Mouse (Mus musculus) layer of hippocampus, adult 18-20 months (tissue): ENCODE measurements around the gene Gm13124. TPM values are rescaled to one million over a fixed set of nuclear protein-coding genes. Genes with fewer than 3 reads are reported as not detected.
"Not testable (repeated sequence)": the region's sequence is repeated elsewhere in the genome, so short reads cannot be mapped to it uniquely, and the experiment has no call there.

ENCODE experiments used
- DNase-seq, 2 experiments: peaks; one replicate each; pipeline ENCODE4 v3.0.0; 2022; ENCODE audit warnings: low spot score in 2 of 2
- long read RNA-seq: library from polyadenylated mRNA; stranded (forward); transcript quantifications from one replicate; pipeline ENCODE4 v2.0.0, GENCODE M21; 2021
- total RNA-seq, 2 experiments: library from RNA; stranded (reverse); gene quantifications; 2 replicates each; pipeline ENCODE4 v1.2.3; 2021

The Gm13124 gene
- total RNA-seq: not detected
- long read RNA-seq: 0 reads

GRCm38 (mm10) chr4:144565034-144565433 is at the start of gene Gm13124:
Gm13124 (minus strand) TSS chr4:144565134.
- no peak for DNase-seq

GRCm38 (mm10) chr4:144614586-144614985 is 49.7 kb upstream of the Gm13124 start:
- no peak for DNase-seq

DNA sequence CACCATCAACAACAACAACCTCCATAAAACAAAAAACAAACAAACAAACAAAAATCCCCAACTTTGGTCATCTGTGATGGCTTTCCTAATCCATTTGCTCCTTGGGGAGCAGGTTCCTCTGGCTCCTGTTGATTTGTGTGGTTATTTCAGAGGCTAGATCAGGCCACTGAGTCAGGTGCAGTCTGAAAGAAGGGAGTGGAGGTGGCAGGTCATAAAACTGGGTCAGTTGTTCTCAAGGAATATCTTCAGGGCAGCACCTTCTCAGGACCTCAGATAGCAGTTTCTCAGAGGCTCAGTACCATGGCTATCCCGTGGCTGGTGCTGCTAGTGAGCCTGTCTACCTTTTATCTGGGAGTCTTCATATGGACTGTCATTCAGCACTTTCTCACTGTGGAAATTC is 48.5 kb upstream of the Gm13124 start, which contains the start of gene Aadacl4:
TSS of gene Aadacl4 (plus strand) at position 301 of the 400 bp plus-strand sequence.
- DNase-seq: no peak

GRCm38 (mm10) chr4:144592790-144593189 is 27.9 kb upstream of the Gm13124 start:
- DNase-seq: no peak

GRCm38 (mm10) chr4:144586207-144586606 is 21.3 kb upstream of the Gm13124 start:
- not testable (repeated sequence) for DNase-seq

DNA sequence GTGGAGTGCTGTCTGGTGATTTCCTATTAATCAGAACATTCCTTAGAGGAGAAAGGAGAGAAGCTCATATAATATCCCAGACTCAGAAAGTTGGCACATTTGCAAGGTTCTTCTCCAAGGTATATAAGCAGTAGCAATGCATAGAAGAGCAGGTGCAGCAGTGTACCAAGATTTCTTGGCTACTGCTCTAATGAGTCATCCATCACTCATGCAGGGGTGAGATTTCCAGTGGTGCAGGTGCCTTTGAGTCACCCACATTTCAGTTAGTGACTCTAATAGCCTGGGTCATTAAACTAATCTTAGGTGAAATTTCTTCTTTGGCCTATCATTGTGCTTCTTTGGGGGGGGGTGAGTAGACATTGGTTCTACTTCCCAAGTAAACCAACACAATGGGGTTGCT is 2.8 kb upstream of the Gm13124 start:
- DNase-seq: no peak

DNA sequence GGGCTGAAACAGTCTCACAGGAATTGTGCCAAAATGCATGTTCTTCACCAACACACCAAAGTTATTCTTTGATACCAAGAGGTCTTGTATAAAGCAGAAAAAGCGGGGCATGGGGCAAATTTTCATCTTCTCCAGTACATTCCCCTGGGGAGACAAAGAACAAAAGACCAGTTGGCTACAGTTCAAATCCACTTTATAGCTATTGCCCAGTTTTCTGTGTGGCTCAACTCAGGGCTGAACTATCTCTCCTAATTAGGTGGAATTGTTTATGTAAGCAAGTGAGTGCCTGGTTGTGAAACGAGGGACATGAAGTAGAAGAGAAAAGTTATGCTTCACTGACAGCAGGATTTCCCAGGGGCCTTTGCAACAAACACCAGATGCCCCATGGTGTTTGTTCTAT is 3.7 kb downstream of the Gm13124 start:
- no peak for DNase-seq

DNA sequence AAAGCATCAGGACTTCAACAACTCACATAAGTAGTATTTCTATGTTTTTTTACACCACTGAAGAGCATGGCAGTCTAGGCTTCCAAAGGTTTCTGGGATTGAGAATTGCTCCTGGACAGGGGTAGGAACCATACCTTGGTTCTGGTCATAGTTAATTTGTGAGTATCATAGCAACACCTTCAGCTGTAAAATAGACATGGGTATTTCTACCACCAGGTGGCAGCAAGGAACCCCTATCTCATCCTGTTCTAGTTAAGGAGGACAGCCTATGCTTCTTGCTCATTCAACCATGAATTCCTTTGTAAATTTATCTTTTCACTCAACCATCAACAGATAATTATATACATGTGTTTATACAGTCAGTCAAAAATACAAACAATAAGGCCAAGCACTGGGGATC is 5.1 kb downstream of the Gm13124 start:
- no peak for DNase-seq

DNA sequence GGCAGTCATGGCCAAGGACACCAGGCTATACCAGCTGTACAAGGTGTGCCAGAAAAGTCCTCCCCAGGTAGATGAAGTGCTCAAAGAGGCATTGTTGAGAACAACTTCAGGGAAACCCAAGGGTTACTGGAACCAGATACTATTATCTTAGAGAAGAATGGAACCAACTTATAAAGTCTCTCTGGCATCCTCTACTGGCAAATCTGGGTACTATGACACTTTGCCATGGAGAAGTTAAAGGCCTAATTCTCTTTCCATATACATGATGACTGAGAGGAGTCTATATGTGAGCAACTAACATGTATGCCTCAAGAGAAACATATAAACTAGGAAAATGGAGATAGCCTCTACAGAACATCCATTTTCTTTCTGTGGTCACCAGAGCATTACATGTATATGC is 13.8 kb downstream of the Gm13124 start:
- DNase-seq: no peak

DNA sequence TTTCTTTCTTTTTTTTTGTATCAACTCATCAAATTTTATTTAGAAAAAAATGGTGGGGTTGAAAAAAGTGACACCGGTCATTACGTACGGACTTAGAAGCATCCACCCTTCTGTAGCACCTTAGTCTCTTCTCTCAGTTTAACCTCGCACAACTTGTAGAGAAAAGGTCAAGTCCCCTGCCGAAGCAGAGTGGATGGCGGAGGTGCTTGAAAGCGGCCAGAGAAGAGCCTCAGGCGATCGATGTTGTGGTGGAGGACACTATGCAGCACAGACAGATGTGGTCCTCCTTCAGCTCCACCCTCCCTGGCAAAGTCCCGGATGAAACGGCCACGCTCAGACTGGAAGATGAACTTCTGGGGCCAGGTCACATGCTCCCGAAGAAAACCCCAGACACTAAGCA is 19.6 kb downstream of the Gm13124 start:
- not testable (repeated sequence) for DNase-seq

GRCm38 (mm10) chr4:144544689-144545088 is 20.2 kb downstream of the Gm13124 start:
- DNase-seq: no peak

GRCm38 (mm10) chr4:144519522-144519921 is 45.4 kb downstream of the Gm13124 start, which contains the start of gene 9430007A20Rik:
9430007A20Rik (plus strand) TSS chr4:144519822.
- DNase-seq: no peak

GRCm38 (mm10) chr4:144506518-144506917 is 58.4 kb downstream of the Gm13124 start:
- peak in 1 of 2 experiments; percentile 5 for DNase-seq

Other genes with a start within 250 kb of the Gm13124 start
- gene Gm13128, start 234.9 kb downstream of the Gm13124 start, total RNA-seq: not detected
- not detected for gene Gm13119, start 207.2 kb downstream of the Gm13124 start, total RNA-seq
- gene Pramef20, start 187.2 kb downstream of the Gm13124 start, total RNA-seq: not detected
- gene Pramef12, start 156.7 kb downstream of the Gm13124 start, total RNA-seq: not detected
- gene 1700012P22Rik, start 126.4 kb downstream of the Gm13124 start, total RNA-seq: not detected
- gene Gm9944, start 111.8 kb downstream of the Gm13124 start, total RNA-seq: not detected
- not detected for gene Aadacl3, start 101.4 kb downstream of the Gm13124 start, total RNA-seq
- gene 9430007A20Rik, start 45.3 kb downstream of the Gm13124 start, total RNA-seq: not detected
- not detected for gene Aadacl4, start 48.6 kb upstream of the Gm13124 start, total RNA-seq
- not detected for gene Gm436, start 121.2 kb upstream of the Gm13124 start, total RNA-seq
- not detected for gene Gm13178, start 156.3 kb upstream of the Gm13124 start, total RNA-seq
- gene Gm438, start 221.4 kb upstream of the Gm13124 start, total RNA-seq: not detected